ENCODE assay signal across 26 mouse cellular contexts in genomic region chr2:159134042-159134441, GRCm38 (mm10).
DNase-seq lines count a peak whose midpoint lies in the region; ATAC-seq lines count a peak whose summit lies in the region.
"Had no signal": no experiment of that assay in that cellular context is flagged by ENCODE, and none has a peak within 500 bp of the region (broad histone marks: within the 10 kb centered on the region; RNA-seq: fewer than 3 reads in every experiment).

No protein-coding gene starts in this region.

- intact Hi-C loops in heart, postnatal 25 days (cut with DNase I): no loop called here

- no peaks in the 10 kb centered on the region for H3K4me1 ChIP-seq in embryonic facial prominence, embryonic 14.5 days (ENCODE audit: control insufficient read depth, insufficient read depth, low read length)
- H3K4me1 ChIP-seq in embryonic facial prominence, embryonic 10.5 days: no peaks in the 10 kb centered on the region
- H3K4me1 ChIP-seq in midbrain, embryonic 11.5 days (ENCODE audit: control insufficient read depth, insufficient read depth, low read length): no peaks in the 10 kb centered on the region
- H3K4me1 ChIP-seq: embryonic facial prominence, embryonic 13.5 days; forebrain, embryonic 13.5 days; heart, embryonic 15.5 days; hindbrain, embryonic 12.5 days; liver, embryonic 13.5 days; lung, embryonic 15.5 days; midbrain, embryonic 12.5 days had no signal

- H3K36me3 ChIP-seq in embryonic facial prominence, embryonic 14.5 days (ENCODE audit: control insufficient read depth, insufficient read depth, low read length): no peaks in the 10 kb centered on the region
- H3K36me3 ChIP-seq in embryonic facial prominence, embryonic 10.5 days (replicated peaks): no peaks in the 10 kb centered on the region
- H3K36me3 ChIP-seq in midbrain, embryonic 11.5 days (ENCODE audit: control insufficient read depth, insufficient read depth, low read length): no peaks in the 10 kb centered on the region
- H3K36me3 ChIP-seq: embryonic facial prominence, embryonic 13.5 days; G1E; heart, embryonic 15.5 days; hindbrain, embryonic 12.5 days; liver, embryonic 13.5 days; lung, embryonic 15.5 days; midbrain, embryonic 12.5 days had no signal

- no peak overlapping the region for H3K27ac ChIP-seq in embryonic facial prominence, embryonic 14.5 days (replicated peaks; ENCODE audit: low read depth, low read length)
- H3K27ac ChIP-seq in embryonic facial prominence, embryonic 10.5 days (replicated peaks): no peak overlapping the region
- H3K27ac ChIP-seq in midbrain, embryonic 11.5 days (ENCODE audit: low read depth, low read length): no peak overlapping the region
- H3K27ac ChIP-seq: embryonic facial prominence, embryonic 13.5 days; forebrain, embryonic 13.5 days; gastrocnemius, adult 2 months; heart, embryonic 15.5 days; hindbrain, embryonic 12.5 days; left cerebral cortex, adult 2 months; liver, embryonic 13.5 days; lung, embryonic 15.5 days; midbrain, embryonic 12.5 days had no signal

- ATAC-seq in embryonic facial prominence, embryonic 14.5 days (ENCODE audit: low read depth): no peak
- no peak for ATAC-seq in midbrain, embryonic 11.5 days (ENCODE audit: low FRiP score)
- ATAC-seq: forebrain, embryonic 13.5 days; Patski had no signal

- no peak overlapping the region for H3K9ac ChIP-seq in embryonic facial prominence, embryonic 14.5 days (ENCODE audit: low read depth, low read length)
- H3K9ac ChIP-seq in midbrain, embryonic 11.5 days (ENCODE audit: low read length): no peak overlapping the region
- H3K9ac ChIP-seq: embryonic facial prominence, embryonic 13.5 days; forebrain, embryonic 13.5 days; heart, embryonic 15.5 days; hindbrain, embryonic 12.5 days; liver, embryonic 13.5 days; lung, embryonic 15.5 days; midbrain, embryonic 12.5 days had no signal

- peak; percentile 20 for DNase-seq in embryonic facial prominence, embryonic 14.5 days (ENCODE audit: low spot score)
- no peak for DNase-seq in embryonic facial prominence, embryonic 10.5 days (ENCODE audit: low spot score)
- peak; percentile 10 for DNase-seq in heart, postnatal 4 days
- no peak for DNase-seq in heart, postnatal 25 days (ENCODE audit: low spot score)
- peak; percentile 27 for DNase-seq in lung, postnatal 10 days
- no peak for DNase-seq in lung, postnatal 36 days
- no peak for DNase-seq in cerebellum, postnatal 36 days
- DNase-seq in midbrain, embryonic 11.5 days (ENCODE audit: low spot score, missing footprints): no peak
- DNase-seq: adrenal gland, adult 2 months; cerebellum, adult 11-12 months; cerebellum, postnatal 10 days; gastrocnemius, adult 2 months; kidney, adult 18-20 months; kidney, postnatal 14 days; liver, embryonic 13.5 days; thymus, adult 2 months; thymus, postnatal 4 days had no signal

- 62% methylated on average over 6 of the region's 6 CpGs for WGBS in embryonic facial prominence, embryonic 14.5 days
- 85% methylated on average over 6 of the region's 6 CpGs for WGBS in embryonic facial prominence, embryonic 10.5 days
- WGBS in midbrain, embryonic 11.5 days: 84% methylated on average over 6 of the region's 6 CpGs

- no peaks in the 10 kb centered on the region for H3K27me3 ChIP-seq in embryonic facial prominence, embryonic 14.5 days (replicated peaks; ENCODE audit: control insufficient read depth, insufficient read depth, low read length)
- no peaks in the 10 kb centered on the region for H3K27me3 ChIP-seq in embryonic facial prominence, embryonic 10.5 days (replicated peaks; ENCODE audit: low read depth, poor library complexity, severe bottlenecking)
- H3K27me3 ChIP-seq in midbrain, embryonic 11.5 days (ENCODE audit: control insufficient read depth, insufficient read depth, low read length): no peaks in the 10 kb centered on the region
- H3K27me3 ChIP-seq: embryonic facial prominence, embryonic 13.5 days; forebrain, embryonic 13.5 days; heart, embryonic 15.5 days; hindbrain, embryonic 12.5 days; liver, embryonic 13.5 days; lung, embryonic 15.5 days; midbrain, embryonic 12.5 days; Patski had no signal

- H3K4me3 ChIP-seq in embryonic facial prominence, embryonic 14.5 days (ENCODE audit: low read depth, low read length): no peak overlapping the region
- no peak overlapping the region for H3K4me3 ChIP-seq in embryonic facial prominence, embryonic 10.5 days
- H3K4me3 ChIP-seq in midbrain, embryonic 11.5 days (ENCODE audit: low read depth, low read length): no peak overlapping the region
- H3K4me3 ChIP-seq: embryonic facial prominence, embryonic 13.5 days; forebrain, embryonic 13.5 days; gastrocnemius, adult 2 months; heart, embryonic 15.5 days; hindbrain, embryonic 12.5 days; left cerebral cortex, adult 2 months; liver, embryonic 13.5 days; lung, embryonic 15.5 days; midbrain, embryonic 12.5 days had no signal

- H3K4me2 ChIP-seq in embryonic facial prominence, embryonic 14.5 days (ENCODE audit: low read depth, low read length): no peak overlapping the region
- H3K4me2 ChIP-seq in midbrain, embryonic 11.5 days: no peak overlapping the region
- H3K4me2 ChIP-seq: embryonic facial prominence, embryonic 13.5 days; forebrain, embryonic 13.5 days; heart, embryonic 15.5 days; hindbrain, embryonic 12.5 days; liver, embryonic 13.5 days; lung, embryonic 15.5 days; midbrain, embryonic 12.5 days had no signal

- peaks cover 7% of the 10 kb centered on the region for H3K9me3 ChIP-seq in embryonic facial prominence, embryonic 14.5 days (ENCODE audit: control insufficient read depth, low read length)
- 0 out of 2 replicates have a peak, but pooled peaks cover 4% of the 10 kb centered on the region for H3K9me3 ChIP-seq in embryonic facial prominence, embryonic 10.5 days
- no peaks in the 10 kb centered on the region for H3K9me3 ChIP-seq in midbrain, embryonic 11.5 days (ENCODE audit: control insufficient read depth, low read length)
- H3K9me3 ChIP-seq: embryonic facial prominence, embryonic 13.5 days; forebrain, embryonic 13.5 days; heart, embryonic 15.5 days; hindbrain, embryonic 12.5 days; liver, embryonic 13.5 days; lung, embryonic 15.5 days; midbrain, embryonic 12.5 days had no signal

Comparison
In these comparisons a context has a peak if more than half of its experiments do, and no peak if none do; other contexts are left out.
1. DNase-seq: peak in embryonic facial prominence, embryonic 14.5 days (single experiment), heart, postnatal 4 days (single experiment) and lung, postnatal 10 days (single experiment); none in embryonic facial prominence, embryonic 10.5 days (single experiment), heart, postnatal 25 days (single experiment), lung, postnatal 36 days (single experiment), cerebellum, postnatal 36 days (0 of 2) and midbrain, embryonic 11.5 days (single experiment).